Mouse (Mus musculus) embryonic facial prominence, embryonic 10.5 days (tissue): Measurements from ENCODE around the gene Pqlc2. TPM values are rescaled to one million over a fixed set of nuclear protein-coding genes. Genes with fewer than 3 reads are reported as not detected.

ENCODE experiments used
- DNase-seq: peaks from one replicate; pipeline ENCODE4 v3.0.0-alpha.2; 2017; ENCODE audit warnings: low spot score
- H3K27ac ChIP-seq: fragments of 300-500 bp; sonication (generic); replicated peaks from 2 replicates; pipeline ENCODE4 v1.5.1; 2016; ENCODE audit warnings: mild to moderate bottlenecking
- H3K27me3 ChIP-seq: fragments of 300-500 bp; sonication (generic); replicated peaks from 2 replicates; pipeline ENCODE4 v1.6.1; 2016; ENCODE audit warnings: low read depth, mild to moderate bottlenecking; ENCODE audit not compliant: poor library complexity, severe bottlenecking
- H3K36me3 ChIP-seq: fragments of 300-500 bp; sonication (generic); replicated peaks from 2 replicates; pipeline ENCODE4 v1.6.1; 2016; ENCODE audit warnings: mild to moderate bottlenecking, moderate library complexity
- H3K4me1 ChIP-seq: fragments of 300-500 bp; sonication (generic); 2 replicates; pipeline ENCODE4 v1.6.1; 2016
- H3K4me3 ChIP-seq: fragments of 300-500 bp; sonication (generic); 2 replicates; pipeline ENCODE4 v1.5.1; 2016; ENCODE audit warnings: mild to moderate bottlenecking, moderate library complexity
- H3K9me3 ChIP-seq: fragments of 300-500 bp; sonication (generic); 2 replicates; pipeline ENCODE4 v1.6.1; 2016; ENCODE audit warnings: mild to moderate bottlenecking
- WGBS: fragments of 180-500 bp; shearing (Covaris S2); methylation state at CpG from one replicate; pipeline ENCODE4 v1.1.7; 2016; 5-methylcytosine and 5-hydroxymethylcytosine counted together
- polyA plus RNA-seq: library from polyadenylated mRNA; unstranded; fragments of >200 nt; fragmentation: Nextera tagmentation; extraction: Ambion mirVana; gene quantifications from 2 replicates; pipeline ENCODE4 v1.2.1, GENCODE M21; 2016

Pqlc2 gene
- polyA plus RNA-seq, 1 experiment from 2014 or later: 17.7 TPM

- DNase-seq: no peak
- H3K36me3 ChIP-seq: peaks cover 68% of the 10 kb centered on the region
- H3K4me1 ChIP-seq: peaks cover 24% of the 10 kb centered on the region
- H3K27ac ChIP-seq: peak overlapping the region; percentile 0; the same call in 1 of the 2 replicates
- WGBS: 90% methylated on average over 7 of the region's 7 CpGs
- no peaks in the 10 kb centered on the region for H3K9me3 ChIP-seq
- H3K4me3 ChIP-seq: no peak overlapping the region
- no peaks in the 10 kb centered on the region for H3K27me3 ChIP-seq
Observed at GRCm38 (mm10) chr4:139274573-139274972, 35.9 kb downstream of the Pqlc2 start.

DNA sequence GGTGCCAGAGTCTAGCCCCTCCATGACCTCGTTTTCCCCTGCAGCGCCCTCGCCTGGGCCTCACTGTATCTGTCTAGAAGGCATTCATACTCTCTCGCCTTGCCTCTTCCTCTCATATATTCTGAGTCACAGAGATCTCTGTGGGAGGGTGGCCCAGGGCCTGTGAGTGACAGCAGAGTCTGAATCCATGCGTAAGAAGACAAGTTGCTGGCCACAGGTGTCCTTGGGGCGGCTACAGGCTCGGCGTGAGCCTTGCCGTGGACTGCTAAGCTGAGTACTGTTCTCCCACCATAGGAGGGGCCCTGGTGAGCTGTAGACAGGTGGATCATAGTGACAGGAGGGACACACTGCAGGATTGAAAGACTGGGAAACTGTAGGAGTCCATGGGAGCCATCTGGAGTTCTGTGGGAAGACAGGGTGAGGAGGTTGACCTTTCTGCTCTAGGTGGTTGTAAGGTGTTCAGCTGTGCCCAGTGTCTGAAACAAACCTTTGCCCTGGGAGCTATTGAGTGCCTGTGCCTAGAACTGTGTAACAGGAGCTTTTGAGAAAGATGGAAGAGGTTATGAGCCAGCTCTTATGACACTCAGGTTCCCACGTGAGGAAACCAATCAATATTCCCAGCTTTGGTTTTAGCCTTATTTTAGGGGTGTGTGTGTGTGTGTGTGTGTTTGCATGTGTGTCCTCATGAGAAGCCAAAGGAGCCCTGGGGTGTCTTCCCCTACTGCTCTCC, 37.4 kb downstream of the Pqlc2 start:
- H3K27me3 ChIP-seq: no peaks in the 10 kb centered on the region
- peaks cover 78% of the 10 kb centered on the region for H3K36me3 ChIP-seq
- peak overlapping the region; percentile 52 for H3K27ac ChIP-seq
- H3K4me1 ChIP-seq: peaks cover 39% of the 10 kb centered on the region
- WGBS: 92% methylated on average over 10 of the region's 10 CpGs
- no peaks in the 10 kb centered on the region for H3K9me3 ChIP-seq
- no peak for DNase-seq
- no peak overlapping the region for H3K4me3 ChIP-seq

- Histone ChIP-seq H3K9me3 (no peaks in the 10 kb centered on the region), H3K27ac (no peak overlapping the region; the same call in 1 of the 2 replicates), H3K4me1 (peaks cover 47% of the 10 kb centered on the region), H3K36me3 (peaks cover 80% of the 10 kb centered on the region), H3K27me3 (no peaks in the 10 kb centered on the region), H3K4me3 (no peak overlapping the region)
- DNase-seq: no peak
- 87% methylated on average over 9 of the region's 9 CpGs for WGBS
Observed at GRCm38 (mm10) chr4:139271562-139271961, 38.9 kb downstream of the Pqlc2 start.

- 79% methylated on average over 3 of the region's 3 CpGs for WGBS
- H3K4me1 ChIP-seq: peaks cover 56% of the 10 kb centered on the region
- H3K36me3 ChIP-seq: peaks cover 84% of the 10 kb centered on the region
- no peaks in the 10 kb centered on the region for H3K27me3 ChIP-seq
- H3K4me3 ChIP-seq: no peak overlapping the region
- no peaks in the 10 kb centered on the region for H3K9me3 ChIP-seq
- DNase-seq: no peak
- H3K27ac ChIP-seq: peak overlapping the region; percentile 72
Observed at GRCm38 (mm10) chr4:139270168-139270567, 40.3 kb downstream of the Pqlc2 start.

DNA sequence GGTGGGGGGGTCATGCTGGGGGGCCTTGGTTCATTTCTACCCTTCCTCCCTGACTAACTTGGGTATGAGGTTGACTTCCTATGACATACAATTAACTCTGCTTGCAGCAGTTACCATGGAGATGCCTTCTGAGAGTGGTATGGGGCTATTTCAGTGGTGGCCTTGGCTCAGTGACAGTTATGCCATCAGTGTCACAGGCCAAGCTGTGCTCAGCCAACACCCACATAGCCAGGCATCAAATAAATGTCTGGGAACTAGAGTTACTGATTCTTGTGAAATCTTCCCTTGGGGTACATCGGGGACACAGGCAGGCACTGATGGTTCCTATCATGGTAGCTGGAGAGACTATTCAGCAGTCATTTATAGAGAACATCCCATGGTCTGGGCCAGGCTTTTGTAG, 42.3 kb downstream of the Pqlc2 start:
- DNase-seq: no peak
- H3K27ac ChIP-seq: peak overlapping the region; percentile 73
- 92% methylated on average over 1 of the region's 1 CpGs for WGBS
- no peak overlapping the region for H3K4me3 ChIP-seq
- H3K9me3 ChIP-seq: no peaks in the 10 kb centered on the region
- H3K36me3 ChIP-seq: peaks cover 84% of the 10 kb centered on the region
- no peaks in the 10 kb centered on the region for H3K27me3 ChIP-seq
- peaks cover 56% of the 10 kb centered on the region for H3K4me1 ChIP-seq

GRCm38 (mm10) chr4:139267335-139267734, 43.2 kb downstream of the Pqlc2 start:
- 55% methylated on average over 3 of the region's 3 CpGs for WGBS
- H3K36me3 ChIP-seq: peaks cover 84% of the 10 kb centered on the region
- peak; percentile 71 for DNase-seq
- H3K4me1 ChIP-seq: peaks cover 54% of the 10 kb centered on the region
- no peaks in the 10 kb centered on the region for H3K9me3 ChIP-seq
- peak overlapping the region; percentile 73 for H3K27ac ChIP-seq
- H3K27me3 ChIP-seq: no peaks in the 10 kb centered on the region
- no peak overlapping the region for H3K4me3 ChIP-seq

GRCm38 (mm10) chr4:139266500-139266865, 44.0 kb downstream of the Pqlc2 start:
- Histone ChIP-seq H3K4me3 (peak overlapping the region; percentile 25; the same call in 1 of the 2 replicates), H3K36me3 (peaks cover 84% of the 10 kb centered on the region)
- WGBS: 53% methylated on average over 7 of the region's 7 CpGs

GRCm38 (mm10) chr4:139265783-139266499, 44.6 kb downstream of the Pqlc2 start:
- WGBS: 83% methylated on average over 13 of the region's 13 CpGs
- no peak for DNase-seq
- Histone ChIP-seq H3K27me3 (no peaks in the 10 kb centered on the region), H3K4me1 (peaks cover 53% of the 10 kb centered on the region), H3K9me3 (no peaks in the 10 kb centered on the region), H3K36me3 (peaks cover 88% of the 10 kb centered on the region), H3K27ac (peak overlapping the region; percentile 73), H3K4me3 (no peak overlapping the region)

More at GRCm38 (mm10) chr4:139266500-139266865, 44.0 kb downstream of the Pqlc2 start:
- peak overlapping the region; percentile 73 for H3K27ac ChIP-seq
- peaks cover 50% of the 10 kb centered on the region for H3K4me1 ChIP-seq
- H3K9me3 ChIP-seq: no peaks in the 10 kb centered on the region
- DNase-seq: peak; percentile 75
- H3K27me3 ChIP-seq: no peaks in the 10 kb centered on the region

DNA sequence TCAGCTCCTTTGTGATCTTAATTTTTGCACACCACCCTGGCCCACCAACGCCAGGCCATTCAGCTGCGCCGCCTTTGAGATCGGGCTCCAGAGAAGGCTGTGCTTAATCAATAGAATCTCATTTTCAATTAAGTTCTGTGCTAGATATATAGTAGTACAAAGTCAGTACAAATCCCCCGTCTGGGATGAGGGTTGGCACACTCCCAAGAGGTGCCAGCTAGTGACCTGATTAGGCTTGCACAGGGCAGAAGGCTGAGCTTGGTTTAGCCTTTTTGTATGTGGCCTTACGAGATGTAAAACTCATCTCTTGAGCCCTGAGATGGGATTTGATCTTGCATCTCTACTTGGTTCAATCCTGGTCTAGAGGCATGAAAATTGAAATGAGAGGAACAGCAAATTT, 47.5 kb downstream of the Pqlc2 start:
- Histone ChIP-seq H3K27ac (0 out of 2 replicates have a peak overlapping the region, but pooled peaks have one; percentile 88), H3K27me3 (no peaks in the 10 kb centered on the region), H3K36me3 (peaks cover 94% of the 10 kb centered on the region), H3K4me1 (peaks cover 59% of the 10 kb centered on the region), H3K9me3 (no peaks in the 10 kb centered on the region), H3K4me3 (no peak overlapping the region)
- no peak for DNase-seq
- 92% methylated on average over 6 of the region's 6 CpGs for WGBS

DNA sequence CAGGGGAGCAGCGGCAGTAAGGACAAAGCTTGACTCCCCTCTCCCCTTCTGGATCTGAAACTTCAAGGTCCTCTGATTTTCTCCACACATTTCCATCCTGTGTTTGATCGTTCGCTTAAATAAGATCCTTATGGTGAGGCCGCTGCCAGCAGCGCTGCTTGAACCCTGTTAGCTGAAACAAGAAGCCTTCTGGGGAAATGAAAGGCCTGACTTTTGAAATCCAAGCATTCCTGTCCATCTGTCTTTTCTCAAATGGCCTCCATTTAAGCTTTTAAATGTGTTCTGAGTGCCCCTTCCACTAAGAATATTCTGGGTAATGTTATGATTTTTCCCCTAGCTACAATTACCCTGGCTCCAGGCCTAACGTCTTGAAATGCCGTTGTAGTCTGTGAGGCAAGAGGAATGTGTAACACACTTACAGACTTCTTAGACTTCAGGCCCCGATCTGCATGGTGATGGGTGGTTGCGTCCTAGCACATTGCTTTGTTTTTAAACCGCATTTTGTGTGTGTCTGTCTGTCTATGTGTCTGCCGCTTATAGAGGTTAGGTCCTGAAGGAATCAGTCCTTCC, 51.1 kb downstream of the Pqlc2 start:
- Histone ChIP-seq H3K36me3 (peaks cover 95% of the 10 kb centered on the region), H3K4me1 (peaks cover 64% of the 10 kb centered on the region), H3K27me3 (no peaks in the 10 kb centered on the region), H3K4me3 (no peak overlapping the region), H3K9me3 (no peaks in the 10 kb centered on the region), H3K27ac (peak overlapping the region; percentile 88)
- 58% methylated on average over 11 of the region's 11 CpGs for WGBS
- DNase-seq: peak; percentile 73

DNA sequence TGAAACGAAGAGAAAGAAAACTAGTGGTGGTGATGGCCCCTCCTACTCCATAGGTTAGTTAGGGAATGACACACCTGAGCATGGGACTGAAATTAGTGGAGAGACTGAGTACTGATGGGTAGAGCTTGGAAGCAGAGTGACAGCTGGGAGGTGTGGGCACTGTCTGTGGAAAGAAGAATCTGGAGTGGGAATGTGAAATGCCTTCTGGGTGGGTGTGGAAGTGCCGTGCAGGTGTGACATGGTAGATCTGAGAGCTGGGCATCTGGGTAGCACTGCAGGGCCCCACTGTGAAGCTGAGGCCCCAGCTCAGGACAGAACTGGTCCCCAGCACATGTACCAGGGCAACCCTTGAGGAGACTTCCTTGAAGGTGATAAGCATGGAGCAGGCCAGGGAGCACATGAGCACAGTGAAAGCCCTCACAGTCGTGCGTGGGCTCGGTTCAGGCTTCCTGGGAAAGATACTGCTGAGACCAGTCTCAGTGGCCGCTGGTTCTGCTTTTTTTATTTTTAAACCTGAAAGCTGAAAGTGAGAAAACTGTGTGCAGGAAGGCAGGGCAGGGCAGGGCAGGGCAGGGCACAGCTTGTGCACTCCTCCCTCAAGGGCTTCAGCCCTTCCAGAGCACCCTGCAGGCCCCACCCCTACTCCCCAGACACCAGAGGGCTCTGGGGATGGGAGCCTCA, 51.7 kb downstream of the Pqlc2 start:
- Histone ChIP-seq H3K27me3 (no peaks in the 10 kb centered on the region), H3K36me3 (peaks cover 91% of the 10 kb centered on the region), H3K9me3 (no peaks in the 10 kb centered on the region), H3K4me1 (peaks cover 70% of the 10 kb centered on the region), H3K27ac (peak overlapping the region; percentile 88), H3K4me3 (no peak overlapping the region)
- DNase-seq: no peak
- 66% methylated on average over 6 of the region's 6 CpGs for WGBS

- peaks cover 77% of the 10 kb centered on the region for H3K36me3 ChIP-seq
- no peak overlapping the region for H3K4me3 ChIP-seq
- no peaks in the 10 kb centered on the region for H3K27me3 ChIP-seq
- peaks cover 89% of the 10 kb centered on the region for H3K4me1 ChIP-seq
- 81% methylated on average over 8 of the region's 8 CpGs for WGBS
- H3K9me3 ChIP-seq: no peaks in the 10 kb centered on the region
- H3K27ac ChIP-seq: peak overlapping the region; percentile 88
- no peak for DNase-seq
Observed at GRCm38 (mm10) chr4:139256708-139257107, 53.8 kb downstream of the Pqlc2 start.
